Mouse (Mus musculus) kidney, adult 2 months (tissue): ENCODE data around the gene Maml2. TPM values are rescaled to one million over a fixed set of nuclear protein-coding genes. Genes with fewer than 3 reads are reported as not detected.

Experiments
- DNase-seq: peaks from one replicate; pipeline ENCODE4 v3.0.0; 2021
- H3K27ac ChIP-seq: fragments of 200-500 bp; 2 replicates; pipeline ENCODE4 v1.5.1; 2012; ENCODE audit warnings: low read depth, low read length, control low read depth, inconsistent platforms; ENCODE audit not compliant: insufficient read depth
- H3K27me3 ChIP-seq: fragments of 200-500 bp; replicated peaks from 2 replicates; pipeline ENCODE4 v1.6.1; 2012; ENCODE audit warnings: mild to moderate bottlenecking, moderate library complexity, low read length, inconsistent platforms; ENCODE audit not compliant: control insufficient read depth, insufficient read depth
- H3K36me3 ChIP-seq: fragments of 200-500 bp; 2 replicates; pipeline ENCODE4 v1.6.1; 2012; ENCODE audit warnings: mild to moderate bottlenecking, moderate library complexity, low read length, inconsistent platforms; ENCODE audit not compliant: control insufficient read depth, insufficient read depth
- H3K4me1 ChIP-seq: fragments of 200-500 bp; 2 replicates; pipeline ENCODE4 v1.6.1; 2011; ENCODE audit warnings: low read length; ENCODE audit not compliant: control insufficient read depth, insufficient read depth
- H3K4me3 ChIP-seq: fragments of 200-500 bp; 2 replicates; pipeline ENCODE4 v1.5.1; 2011; ENCODE audit warnings: mild to moderate bottlenecking, low read depth, low read length, control low read depth; ENCODE audit not compliant: insufficient read depth
- CTCF ChIP-seq: fragments of 200-500 bp; conservative IDR thresholded peaks from 2 replicates; pipeline ENCODE4 v1.5.1; 2011; ENCODE audit warnings: low read depth, mild to moderate bottlenecking, control low read depth, low read length, moderate library complexity, mixed read lengths; ENCODE audit not compliant: insufficient read depth, insufficient read length
- POLR2A ChIP-seq: fragments of 200-500 bp; IDR thresholded peaks from one replicate; pipeline ENCODE4 v1.6.1; 2011; ENCODE audit warnings: low read depth, low read length, control low read depth
- WGBS: fragments of 180-500 bp; shearing (Covaris S2); methylation state at CpG from one replicate; pipeline ENCODE4 v1.1.7; 2018; 5-methylcytosine and 5-hydroxymethylcytosine counted together
- polyA plus RNA-seq: library from polyadenylated mRNA; depleted of rRNA; stranded (reverse); fragments of >200 nt; gene quantifications from 2 replicates; pipeline ENCODE4 v1.2.3, GENCODE M21; 2012

Gene Maml2
- polyA plus RNA-seq, 1 experiment = 4.8 TPM

DNA sequence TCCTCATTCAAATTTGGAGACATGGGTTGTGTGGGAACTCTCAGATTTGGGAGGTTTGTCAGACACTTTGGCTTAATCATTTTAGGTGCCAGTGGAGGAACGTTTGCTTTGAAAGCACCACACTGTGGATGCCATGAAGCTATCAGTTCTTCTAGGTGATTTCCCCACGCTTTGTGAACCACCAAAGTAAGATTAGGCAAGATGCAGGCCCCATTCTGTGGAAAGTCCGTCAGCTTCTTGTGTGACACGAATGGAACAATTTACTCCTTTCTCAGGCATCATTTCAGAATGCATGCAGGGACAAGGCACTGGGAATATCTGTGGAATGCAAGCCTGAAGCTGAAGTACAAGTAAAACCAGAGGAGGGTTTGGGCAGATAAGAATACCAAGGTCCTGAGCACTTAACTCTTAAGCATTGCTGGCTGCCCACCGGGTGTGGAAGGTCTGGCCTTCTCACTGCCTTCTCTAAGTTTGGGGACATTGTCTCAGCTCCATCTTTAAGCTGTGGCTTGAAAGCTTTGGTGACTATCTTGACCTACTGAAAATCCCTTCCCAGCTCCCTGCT lies 23.1 kb downstream of the Maml2 start:
- WGBS = 79% methylated on average over 5 of the region's 5 CpGs
- no peak overlapping the region for H3K27ac ChIP-seq
- H3K36me3 ChIP-seq = no peaks in the 10 kb centered on the region
- no peaks in the 10 kb centered on the region for H3K27me3 ChIP-seq
- no peak for DNase-seq
- TF ChIP-seq CTCF = no peak
- no peak for TF ChIP-seq POLR2A
- H3K4me1 ChIP-seq = peaks cover 11% of the 10 kb centered on the region
- H3K4me3 ChIP-seq = no peak overlapping the region

DNA sequence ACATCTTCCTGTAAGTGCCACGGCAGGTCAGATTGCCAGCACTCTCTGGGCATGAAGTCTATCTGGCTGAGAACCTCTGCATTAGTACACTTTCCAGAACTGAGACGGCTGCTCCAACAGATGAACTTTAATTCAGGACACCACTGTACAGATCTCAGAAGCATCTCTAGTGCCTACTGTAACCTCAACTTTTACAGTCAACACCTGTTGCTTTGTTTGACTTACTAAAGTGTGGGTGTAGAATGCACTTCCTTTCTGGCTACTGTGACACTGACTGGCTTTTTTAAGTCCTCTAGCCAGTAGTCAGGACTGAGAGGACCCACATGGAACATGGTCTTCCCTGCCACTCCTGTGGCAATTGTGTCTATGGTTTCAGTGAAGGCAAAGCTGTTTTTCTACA lies 25.3 kb downstream of the Maml2 start:
- no peak overlapping the region for H3K4me3 ChIP-seq
- peak overlapping the region; percentile 95 for H3K27ac ChIP-seq
- no peaks in the 10 kb centered on the region for H3K36me3 ChIP-seq
- DNase-seq = no peak
- WGBS = 61% methylated on average over 2 of the region's 2 CpGs
- peaks cover 11% of the 10 kb centered on the region for H3K4me1 ChIP-seq
- no peak for TF ChIP-seq POLR2A
- no peak for TF ChIP-seq CTCF
- H3K27me3 ChIP-seq = no peaks in the 10 kb centered on the region

DNA sequence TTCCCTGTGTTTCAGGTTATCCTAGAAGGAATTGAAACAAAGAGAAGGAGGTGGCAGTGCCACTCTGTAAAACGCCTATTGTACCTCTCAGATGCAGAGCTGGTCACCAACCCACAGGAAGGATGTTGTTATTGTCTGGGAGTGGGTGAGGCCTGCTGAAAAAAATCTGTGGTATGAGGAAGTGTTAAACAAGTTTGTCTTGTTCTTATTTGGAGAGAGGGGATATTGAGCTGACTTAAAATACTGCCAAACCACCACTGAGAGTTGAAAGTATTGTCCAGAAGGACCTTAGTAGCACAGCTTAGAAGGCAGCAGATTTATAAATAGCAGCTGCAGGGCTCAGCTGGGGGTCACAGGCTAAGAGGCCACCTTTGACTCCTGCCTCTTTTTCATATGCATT lies 25.9 kb downstream of the Maml2 start:
- Histone ChIP-seq H3K4me3 (no peak overlapping the region), H3K36me3 (no peaks in the 10 kb centered on the region), H3K4me1 (peaks cover 11% of the 10 kb centered on the region), H3K27ac (peak overlapping the region; percentile 95), H3K27me3 (no peaks in the 10 kb centered on the region)
- 22% methylated on average over 1 of the region's 1 CpGs for WGBS
- peak; percentile 64 for DNase-seq
- TF ChIP-seq CTCF = no peak
- TF ChIP-seq POLR2A = no peak

DNA sequence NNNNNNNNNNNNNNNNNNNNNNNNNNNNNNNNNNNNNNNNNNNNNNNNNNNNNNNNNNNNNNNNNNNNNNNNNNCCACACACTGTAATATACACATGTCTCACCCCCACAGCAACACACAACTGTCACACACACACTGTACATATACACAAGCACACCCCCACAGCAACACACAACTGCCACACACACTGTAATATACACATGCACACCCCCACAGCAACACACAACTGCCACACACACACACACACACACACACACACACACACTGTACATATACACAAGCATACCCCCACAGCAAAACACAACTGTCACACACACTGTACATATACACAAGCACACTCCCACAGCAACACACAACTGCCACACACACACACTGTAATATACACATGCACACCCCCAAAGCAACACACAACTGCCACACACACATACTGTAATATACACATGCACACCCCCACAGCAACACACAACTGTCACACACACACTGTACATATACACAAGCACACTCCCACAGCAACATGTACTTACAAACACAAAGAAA lies 116.5 kb downstream of the Maml2 start:
- H3K36me3 ChIP-seq = no peaks in the 10 kb centered on the region
- H3K27ac ChIP-seq = no peak overlapping the region
- TF ChIP-seq CTCF = no peak
- TF ChIP-seq POLR2A = no peak
- DNase-seq = no peak
- no peaks in the 10 kb centered on the region for H3K4me1 ChIP-seq
- no peaks in the 10 kb centered on the region for H3K27me3 ChIP-seq
- H3K4me3 ChIP-seq = no peak overlapping the region

DNA sequence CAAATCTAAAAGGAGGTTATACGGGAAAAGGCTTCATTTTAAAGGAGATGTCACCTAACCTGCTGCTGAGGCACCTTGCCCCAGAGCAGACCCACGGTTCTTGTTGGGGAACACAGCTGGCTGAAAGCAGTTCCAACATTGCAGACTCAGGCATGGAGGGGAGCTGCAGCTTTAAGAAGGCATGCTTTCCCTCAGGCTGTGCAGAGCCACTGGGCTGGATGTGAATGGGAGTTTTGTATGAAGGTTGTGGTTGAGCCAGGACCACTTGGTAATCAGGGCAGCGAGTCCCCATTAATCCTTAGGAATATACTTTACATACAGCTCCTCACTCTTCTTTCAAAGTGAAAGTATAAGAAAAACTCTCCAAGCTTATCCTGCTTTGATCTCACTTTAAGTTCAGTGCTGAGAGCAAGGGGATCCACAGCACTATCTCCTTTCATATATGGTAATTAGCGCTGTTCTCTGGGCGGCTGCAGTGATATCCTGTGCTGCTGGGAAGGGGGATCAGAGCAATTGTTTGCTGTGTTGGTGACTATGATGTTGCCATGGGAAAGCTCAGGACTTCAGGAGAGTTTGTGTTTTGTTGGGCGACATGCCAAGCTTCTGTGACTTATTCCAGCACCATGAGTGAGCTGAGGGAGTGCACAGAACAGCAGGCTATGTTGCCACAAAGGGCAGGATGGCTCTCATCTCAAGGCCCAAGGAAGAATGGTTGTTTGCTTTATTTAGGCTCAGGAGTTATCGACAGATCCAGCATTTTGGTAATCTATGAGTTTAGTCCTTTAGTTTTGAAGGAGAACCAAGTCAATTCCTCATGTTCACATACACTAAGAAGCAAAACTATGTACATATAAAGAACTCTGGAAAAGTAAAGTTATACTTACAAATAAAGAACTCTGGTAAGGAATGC lies 127.5 kb downstream of the Maml2 start:
- H3K27me3 ChIP-seq = no peaks in the 10 kb centered on the region
- peaks cover 10% of the 10 kb centered on the region for H3K4me1 ChIP-seq
- WGBS = 21% methylated on average over 7 of the region's 7 CpGs
- peak overlapping the region; percentile 67 for H3K27ac ChIP-seq
- peak; percentile 85 for DNase-seq
- no peaks in the 10 kb centered on the region for H3K36me3 ChIP-seq
- H3K4me3 ChIP-seq = peak overlapping the region; percentile 16; the same call in 1 of the 2 replicates
- TF ChIP-seq CTCF (no peak), POLR2A (no peak)

DNA sequence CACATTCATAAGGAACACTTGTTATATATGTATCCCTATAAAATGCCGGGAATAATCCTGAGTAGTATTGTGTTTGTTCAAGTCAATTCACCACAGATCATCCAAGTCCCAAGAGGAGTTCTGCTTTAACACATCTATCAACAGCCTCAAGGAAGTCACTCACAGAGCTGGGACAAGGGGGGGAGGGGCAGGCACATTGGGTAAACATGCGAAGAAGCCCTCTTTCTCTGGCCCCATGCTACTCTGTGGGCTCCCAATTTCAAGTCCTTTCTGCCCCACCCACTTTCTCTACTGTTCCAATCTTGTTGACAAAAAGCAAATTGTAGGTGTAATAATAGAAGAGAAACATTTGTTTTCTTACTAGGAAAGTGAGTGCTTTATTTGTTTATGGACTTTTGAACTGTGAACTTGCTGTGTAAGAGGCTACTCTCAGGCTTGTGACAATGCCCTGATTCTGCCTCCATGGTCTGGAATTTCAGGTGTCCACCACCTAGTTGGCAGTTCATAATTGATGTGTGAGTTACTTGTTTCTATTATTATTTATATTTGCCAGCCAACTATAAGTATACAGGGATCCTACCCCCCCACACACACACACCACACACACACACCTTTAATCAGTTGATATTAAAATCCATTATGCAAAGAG lies 131.8 kb downstream of the Maml2 start:
- H3K36me3 ChIP-seq = no peaks in the 10 kb centered on the region
- no peak overlapping the region for H3K4me3 ChIP-seq
- H3K27me3 ChIP-seq = no peaks in the 10 kb centered on the region
- WGBS = 71% methylated on average over 2 of the region's 2 CpGs
- DNase-seq = peak; percentile 5
- H3K27ac ChIP-seq = no peak overlapping the region
- no peak for TF ChIP-seq POLR2A
- TF ChIP-seq CTCF = no peak
- H3K4me1 ChIP-seq = peaks cover 13% of the 10 kb centered on the region

DNA sequence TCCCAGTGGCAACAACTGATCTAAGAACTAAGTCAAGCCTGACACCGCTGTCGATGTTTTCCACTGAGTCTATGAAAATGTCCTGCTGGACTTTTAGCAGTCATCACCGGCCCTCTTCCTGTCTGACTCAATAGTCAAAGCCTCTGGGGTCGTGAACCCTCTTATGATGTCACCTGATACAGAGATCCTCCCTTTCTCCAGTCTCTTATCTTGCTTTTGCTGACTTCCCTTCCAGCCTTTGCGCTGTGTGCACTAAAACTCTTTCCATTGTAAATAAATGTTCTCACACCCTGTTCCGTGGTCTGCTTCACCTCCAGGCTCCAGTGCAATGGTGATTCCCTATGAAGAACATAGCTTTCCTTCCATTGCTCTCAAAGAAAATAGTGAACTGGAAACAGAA lies 132.5 kb downstream of the Maml2 start:
- H3K4me3 ChIP-seq = no peak overlapping the region

More for the DNA sequence above, 132.5 kb downstream of the Maml2 start:
- TF ChIP-seq POLR2A = no peak
- no peak for TF ChIP-seq CTCF
- peak; percentile 12 for DNase-seq
- WGBS = 41% methylated on average over 6 of the region's 6 CpGs
- H3K36me3 ChIP-seq = no peaks in the 10 kb centered on the region
- H3K4me1 ChIP-seq = peaks cover 6% of the 10 kb centered on the region; the same call in 1 of the 2 replicates
- no peaks in the 10 kb centered on the region for H3K27me3 ChIP-seq
- no peak overlapping the region for H3K27ac ChIP-seq
